Mouse (Mus musculus) forebrain, embryonic 14.5 days (tissue): Measurements from ENCODE around the gene Lefty1. TPM values are rescaled to one million over a fixed set of nuclear protein-coding genes. Genes with fewer than 3 reads are reported as not detected.
A peak's percentile ranks its signal among the peaks of the same experiment; 100 is the strongest.

Experiments used
- ATAC-seq: fragments of 200-750 bp; cut with Nextera tagmentation; 2 replicates; pipeline ENCODE4 v1.8.0; 2017; ENCODE audit warnings: mild to moderate bottlenecking, moderate library complexity
- DNase-seq: peaks from one replicate; pipeline ENCODE4 v3.0.0-alpha.2; 2015; ENCODE audit warnings: low spot score
- H3K27ac ChIP-seq: fragments of 300-500 bp; sonication (generic); 2 replicates; pipeline ENCODE4 v1.5.1; 2014; ENCODE audit warnings: low read depth, mild to moderate bottlenecking, control low read depth, low read length, moderate library complexity
- H3K27me3 ChIP-seq: fragments of 300-500 bp; sonication (generic); replicated peaks from 2 replicates; pipeline ENCODE4 v1.6.1; 2014; ENCODE audit warnings: low read length, control low read depth, mixed read lengths; ENCODE audit not compliant: control insufficient read depth, insufficient read depth
- H3K36me3 ChIP-seq: fragments of 300-500 bp; sonication (generic); 2 replicates; pipeline ENCODE4 v1.6.1; 2014; ENCODE audit warnings: low read length, control low read depth; ENCODE audit not compliant: control insufficient read depth, insufficient read depth
- H3K4me1 ChIP-seq: fragments of 300-500 bp; sonication (generic); 2 replicates; pipeline ENCODE4 v1.6.1; 2014; ENCODE audit warnings: antibody characterized with exemption, low read length, control low read depth; ENCODE audit not compliant: control insufficient read depth, insufficient read depth
- H3K4me2 ChIP-seq: fragments of 300-500 bp; sonication (generic); 2 replicates; pipeline ENCODE4 v1.6.1; 2014; ENCODE audit warnings: mild to moderate bottlenecking, control low read depth, low read length
- H3K4me3 ChIP-seq: fragments of 300-500 bp; sonication (generic); 2 replicates; pipeline ENCODE4 v1.5.1; 2014; ENCODE audit warnings: low read depth, low read length, control low read depth
- H3K9ac ChIP-seq: fragments of 300-500 bp; sonication (generic); 2 replicates; pipeline ENCODE4 v1.6.1; 2014; ENCODE audit warnings: mild to moderate bottlenecking, low read length, control low read depth, moderate library complexity
- H3K9me3 ChIP-seq: fragments of 300-500 bp; sonication (generic); replicated peaks from 2 replicates; pipeline ENCODE4 v1.6.1; 2016; ENCODE audit warnings: low read length, control low read depth, mixed read lengths; ENCODE audit not compliant: control insufficient read depth
- WGBS: fragments of 180-500 bp; shearing (Covaris S2); extraction: QIAGEN DNeasy Blood & Tissue Kit; methylation state at CpG from one replicate; pipeline ENCODE4 v1.1.7; 2014; 5-methylcytosine and 5-hydroxymethylcytosine counted together
- polyA plus RNA-seq: library from polyadenylated mRNA; unstranded; fragments of >200 nt; fragmentation: Nextera tagmentation; extraction: Ambion mirVana; gene quantifications from 2 replicates; pipeline ENCODE4 v1.2.1, GENCODE M21; 2014

Gene Lefty1
- polyA plus RNA-seq, 1 experiment from 2014 or later = 0.15 TPM

- 40% methylated on average over 10 of the region's 10 CpGs for WGBS
- Histone ChIP-seq H3K4me2 (peak overlapping the region; percentile 88), H3K4me3 (peak overlapping the region; percentile 86), H3K27ac (no peak overlapping the region), H3K27me3 (no peaks in the 10 kb centered on the region), H3K36me3 (peaks cover 26% of the 10 kb centered on the region), H3K4me1 (peaks cover 9% of the 10 kb centered on the region), H3K9me3 (no peaks in the 10 kb centered on the region), H3K9ac (peak overlapping the region; percentile 59)
- ATAC-seq (peak; percentile 11), DNase-seq (no peak)
Measured at GRCm38 (mm10) chr1:180903666-180904038, 31.2 kb upstream of the Lefty1 start.

DNA sequence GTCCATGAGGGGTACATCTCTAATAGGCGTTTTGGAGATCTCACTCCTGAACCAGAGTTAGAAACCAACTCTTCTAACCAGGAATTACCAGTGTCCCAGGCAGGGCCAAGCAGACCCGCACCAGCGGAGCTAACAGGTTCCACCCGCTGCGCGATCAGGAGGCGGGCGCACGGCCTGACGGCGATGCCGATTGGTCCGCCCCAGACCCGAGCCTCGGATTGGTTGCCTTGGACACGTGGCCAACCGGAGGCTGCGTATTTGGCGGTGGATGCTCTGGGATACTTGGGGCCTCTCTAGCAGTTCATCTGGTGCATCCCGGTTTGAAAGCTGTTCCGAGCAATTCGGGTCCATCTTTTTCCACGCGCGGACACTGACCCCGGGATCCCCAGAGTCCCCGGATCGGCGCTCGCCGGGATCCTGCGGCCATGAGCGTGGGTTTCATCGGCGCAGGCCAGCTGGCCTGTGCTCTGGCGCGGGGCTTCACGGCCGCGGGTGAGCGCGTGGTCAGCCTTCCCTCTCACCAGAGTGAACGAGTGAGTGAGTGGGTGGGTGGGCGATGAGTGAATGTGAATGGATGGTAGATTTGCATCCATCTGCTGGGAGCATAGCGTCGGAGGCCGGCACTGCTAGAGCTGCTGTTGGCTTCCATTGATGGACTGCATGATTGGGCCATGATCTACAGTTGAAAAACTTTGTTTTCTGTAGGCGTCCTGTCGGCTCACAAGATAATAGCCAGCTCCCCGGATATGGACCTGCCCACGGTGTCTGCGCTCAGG, 30.6 kb upstream of the Lefty1 start, which contains the start of gene Pycr2:
Pycr2 (plus strand) TSS at position 255 of the 776 bp plus-strand sequence.
- peak within 1 kb of the TSS; percentile 77; the same call in 1 of the 2 replicates for H3K27ac ChIP-seq
- DNase-seq (peak; percentile 98), ATAC-seq (peak; percentile 99)
- H3K9me3 ChIP-seq = no peaks in the 10 kb centered on the region
- H3K4me3 ChIP-seq = peak within 1 kb of the TSS; percentile 86
- H3K36me3 ChIP-seq = peaks cover 30% of the 10 kb centered on the region
- H3K4me2 ChIP-seq = peak within 1 kb of the TSS; percentile 88
- 0% methylated on average over 52 of the region's 52 CpGs for WGBS
- H3K27me3 ChIP-seq = no peaks in the 10 kb centered on the region
- H3K9ac ChIP-seq = peak within 1 kb of the TSS; percentile 95
- H3K4me1 ChIP-seq = peaks cover 9% of the 10 kb centered on the region

GRCm38 (mm10) chr1:180904815-180905080, 30.1 kb upstream of the Lefty1 start:
- Histone ChIP-seq H3K27ac (0 out of 2 replicates have a peak overlapping the region, but pooled peaks have one; percentile 77), H3K9me3 (no peaks in the 10 kb centered on the region), H3K9ac (peak overlapping the region; percentile 95), H3K4me3 (peak overlapping the region; percentile 86), H3K36me3 (peaks cover 30% of the 10 kb centered on the region), H3K27me3 (no peaks in the 10 kb centered on the region), H3K4me1 (peaks cover 9% of the 10 kb centered on the region), H3K4me2 (peak overlapping the region; percentile 88)
- no peak for ATAC-seq
- WGBS = 2% methylated on average over 5 of the region's 5 CpGs
- no peak for DNase-seq

- H3K9me3 ChIP-seq = no peaks in the 10 kb centered on the region
- no peak for ATAC-seq
- H3K36me3 ChIP-seq = peaks cover 30% of the 10 kb centered on the region
- peak overlapping the region; percentile 88 for H3K4me2 ChIP-seq
- H3K4me3 ChIP-seq = peak overlapping the region; percentile 86
- no peaks in the 10 kb centered on the region for H3K27me3 ChIP-seq
- H3K9ac ChIP-seq = peak overlapping the region; percentile 95; the same call in 1 of the 2 replicates
- no peak overlapping the region for H3K27ac ChIP-seq
- WGBS = 61% methylated on average over 6 of the region's 6 CpGs
- no peak for DNase-seq
- peaks cover 9% of the 10 kb centered on the region for H3K4me1 ChIP-seq
Measured at GRCm38 (mm10) chr1:180905307-180905706, 29.5 kb upstream of the Lefty1 start.

- ATAC-seq (no peak), DNase-seq (no peak)
- 96% methylated on average over 17 of the region's 17 CpGs for WGBS
- Histone ChIP-seq H3K36me3 (peaks cover 30% of the 10 kb centered on the region), H3K4me3 (no peak overlapping the region), H3K4me1 (peaks cover 9% of the 10 kb centered on the region), H3K4me2 (peak overlapping the region; percentile 88; the same call in 1 of the 2 replicates), H3K9me3 (no peaks in the 10 kb centered on the region), H3K9ac (0 out of 2 replicates have a peak overlapping the region, but pooled peaks have one; percentile 21), H3K27me3 (no peaks in the 10 kb centered on the region), H3K27ac (no peak overlapping the region)
Measured at GRCm38 (mm10) chr1:180905876-180906275, 28.9 kb upstream of the Lefty1 start.

DNA sequence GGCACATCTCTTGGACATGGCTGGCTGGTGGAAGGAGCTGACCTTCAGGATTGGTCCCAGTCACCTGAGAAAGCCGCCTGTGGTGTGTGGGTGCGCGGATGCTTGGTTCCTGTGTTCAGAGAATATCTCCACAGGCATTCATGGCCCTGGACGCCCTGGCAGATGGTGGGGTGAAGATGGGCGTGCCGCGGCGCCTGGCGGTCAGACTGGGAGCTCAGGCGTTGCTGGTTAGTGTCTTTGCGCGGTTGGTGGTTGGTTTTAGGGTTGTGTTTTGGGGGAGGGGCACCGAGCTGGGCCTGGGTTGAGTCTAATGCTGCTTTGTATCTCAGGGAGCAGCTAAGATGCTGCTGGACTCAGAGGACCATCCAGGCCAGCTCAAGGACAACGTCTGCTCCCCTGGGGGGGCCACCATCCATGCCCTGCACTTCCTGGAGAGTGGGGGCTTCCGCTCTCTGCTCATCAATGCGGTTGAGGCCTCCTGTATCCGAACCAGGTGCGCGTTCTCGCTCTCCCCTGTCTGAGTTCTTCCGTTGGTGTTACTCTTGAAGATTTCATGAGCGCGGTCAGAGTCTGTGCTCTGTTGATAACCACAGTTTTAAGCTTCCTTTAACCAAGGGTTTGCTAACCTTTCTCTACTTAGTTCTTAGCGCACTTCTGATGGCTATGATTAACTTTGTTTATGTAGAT, 28.2 kb upstream of the Lefty1 start:
- WGBS = 92% methylated on average over 24 of the region's 24 CpGs
- no peak overlapping the region for H3K4me2 ChIP-seq

DNA sequence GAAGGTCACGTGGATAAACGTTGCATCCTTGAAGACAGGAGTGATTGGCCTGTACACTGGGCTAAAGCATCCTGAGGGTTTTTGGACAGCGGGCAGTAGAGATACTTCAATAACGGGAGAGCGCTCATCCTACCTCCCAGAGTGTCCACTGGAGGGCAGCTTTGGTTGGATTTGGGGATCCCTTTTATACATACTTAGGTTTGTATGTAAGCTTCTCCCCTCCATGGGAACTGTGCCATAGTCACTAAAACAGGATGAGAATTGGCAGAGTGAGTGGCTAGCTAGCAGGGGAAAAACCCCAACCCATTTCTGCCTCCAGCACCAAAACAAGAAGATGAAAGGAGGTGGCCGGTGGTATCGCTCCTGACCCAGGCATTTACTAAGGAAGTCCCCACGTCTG, 23.7 kb upstream of the Lefty1 start:
- WGBS = 54% methylated on average over 8 of the region's 8 CpGs
- no peak for DNase-seq

More for the DNA sequence above, 28.2 kb upstream of the Lefty1 start:
- no peaks in the 10 kb centered on the region for H3K27me3 ChIP-seq
- peaks cover 30% of the 10 kb centered on the region for H3K36me3 ChIP-seq
- H3K9ac ChIP-seq = no peak overlapping the region
- no peak overlapping the region for H3K27ac ChIP-seq
- peaks cover 9% of the 10 kb centered on the region for H3K4me1 ChIP-seq
- ATAC-seq (no peak), DNase-seq (no peak)
- no peaks in the 10 kb centered on the region for H3K9me3 ChIP-seq
- no peak overlapping the region for H3K4me3 ChIP-seq

GRCm38 (mm10) chr1:180911653-180912287, 23.1 kb upstream of the Lefty1 start:
- Histone ChIP-seq H3K4me2 (no peak overlapping the region), H3K9me3 (no peaks in the 10 kb centered on the region), H3K4me3 (no peak overlapping the region), H3K9ac (no peak overlapping the region), H3K27me3 (no peaks in the 10 kb centered on the region), H3K4me1 (no peaks in the 10 kb centered on the region), H3K27ac (no peak overlapping the region), H3K36me3 (peaks cover 21% of the 10 kb centered on the region)
- 63% methylated on average over 20 of the region's 20 CpGs for WGBS
- peak; percentile 37; the same call in 1 of the 2 replicates for ATAC-seq
- no peak for DNase-seq

More for the DNA sequence above, 23.7 kb upstream of the Lefty1 start:
- H3K36me3 ChIP-seq = peaks cover 27% of the 10 kb centered on the region
- H3K4me3 ChIP-seq = no peak overlapping the region
- ATAC-seq = no peak
- H3K27me3 ChIP-seq = no peaks in the 10 kb centered on the region
- H3K27ac ChIP-seq = no peak overlapping the region
- no peak overlapping the region for H3K4me2 ChIP-seq
- H3K9ac ChIP-seq = no peak overlapping the region
- no peaks in the 10 kb centered on the region for H3K9me3 ChIP-seq
- no peaks in the 10 kb centered on the region for H3K4me1 ChIP-seq
